Mouse (Mus musculus) spleen, postnatal 14 days (tissue): Measurements from ENCODE around the gene Klhl21.
"Not testable (repeated sequence)": the region's sequence is repeated elsewhere in the genome, so short reads cannot be mapped to it uniquely, and the experiment has no call there.

Experiments
- DNase-seq, 2 experiments: peaks; one replicate each; pipeline ENCODE4 v3.0.0; 2021 to 2022; ENCODE audit warnings: low spot score in 2 of 2

The Klhl21 gene

GRCm38 (mm10) chr4:152021568-152022097, 13.0 kb downstream of the Klhl21 start:
- DNase-seq = no peak

GRCm38 (mm10) chr4:152022506-152022905, 13.9 kb downstream of the Klhl21 start:
- DNase-seq = no peak

DNA sequence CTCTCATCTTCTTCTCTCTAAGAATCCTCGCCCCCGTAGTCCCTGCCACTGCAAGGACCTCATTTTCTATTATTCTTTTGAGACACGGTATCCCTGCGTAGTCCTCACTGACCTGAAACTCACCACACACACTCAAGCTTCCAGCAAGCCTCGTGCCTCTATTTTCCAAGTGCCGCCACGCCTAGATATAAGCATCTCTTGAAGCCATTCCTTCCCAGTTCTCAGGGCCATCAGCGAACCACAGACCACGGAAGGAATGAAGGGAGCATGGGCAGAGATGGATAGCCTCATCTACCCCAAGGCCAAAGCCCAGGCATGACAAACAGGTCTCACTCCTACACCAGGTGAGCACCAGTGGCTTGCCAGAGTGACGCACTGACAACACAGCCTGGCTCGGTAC, 15.9 kb downstream of the Klhl21 start:
- DNase-seq = no peak

- DNase-seq = no peak
These were observed 18.3 kb downstream of the Klhl21 start for GRCm38 (mm10) chr4:152026751-152027508.

DNA sequence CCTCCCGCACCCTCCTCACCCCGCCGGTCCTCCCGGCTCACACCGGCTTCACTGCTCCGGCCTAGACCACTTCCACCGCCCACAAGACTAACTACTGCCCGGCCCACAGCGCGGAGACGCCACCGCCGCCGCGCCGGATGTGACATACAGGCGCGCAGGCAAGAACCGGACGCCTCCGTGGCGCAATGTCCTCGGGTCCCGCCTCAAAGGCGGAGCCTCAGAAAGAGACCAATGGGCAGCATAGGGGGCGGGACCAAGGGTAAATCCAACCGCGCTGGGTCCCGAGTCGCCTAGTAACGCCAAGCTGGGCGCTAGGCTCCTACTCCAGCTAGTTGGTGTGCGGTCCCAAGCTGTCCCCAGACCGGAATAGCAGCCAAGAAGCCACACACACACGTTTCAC, 18.9 kb downstream of the Klhl21 start, which contains the start of gene Zbtb48:
Zbtb48 (minus strand) TSS at position 148 of the 400 bp plus-strand sequence.
- DNase-seq = peak; percentile 86 to 92

- no peak for DNase-seq
These were observed 19.9 kb downstream of the Klhl21 start for GRCm38 (mm10) chr4:152028456-152028855.

GRCm38 (mm10) chr4:152029087-152029486, 20.5 kb downstream of the Klhl21 start:
- no peak for DNase-seq

DNA sequence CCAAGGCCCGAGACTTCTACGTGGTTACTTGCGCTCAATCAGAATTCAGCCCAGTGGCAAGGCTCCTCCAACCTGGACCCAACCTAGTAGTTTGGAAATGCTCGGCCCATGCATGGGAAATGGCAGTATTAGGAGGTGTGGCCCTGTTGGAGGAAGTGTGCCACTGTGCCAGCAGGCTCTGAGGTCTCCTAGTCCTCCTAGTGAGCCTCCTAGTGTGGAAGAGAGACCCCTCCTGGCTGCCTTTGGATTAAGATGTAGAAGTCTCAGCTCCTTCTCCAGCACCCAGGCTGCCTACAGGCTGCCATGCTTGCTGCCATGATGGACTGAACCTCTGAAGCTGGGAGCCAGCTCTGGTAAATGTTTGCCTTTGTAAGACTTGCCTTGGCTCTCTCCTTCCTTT, 21.4 kb downstream of the Klhl21 start:
- DNase-seq = no peak

- DNase-seq = no peak
These were observed 24.3 kb downstream of the Klhl21 start for GRCm38 (mm10) chr4:152032922-152033321.

- not testable (repeated sequence) for DNase-seq
These were observed 27.9 kb downstream of the Klhl21 start for GRCm38 (mm10) chr4:152036464-152036863.

- DNase-seq = no peak
These were observed 29.8 kb downstream of the Klhl21 start, which contains the start of gene Tas1r1 for GRCm38 (mm10) chr4:152038225-152038984. Gene Tas1r1 (minus strand): TSS chr4:152038568.

- DNase-seq = peak; percentile 88 to 95
These were observed 30.6 kb downstream of the Klhl21 start, which contains the start of gene Nol9 for GRCm38 (mm10) chr4:152038985-152039830. Gene Nol9 (plus strand): TSS chr4:152039321.

DNA sequence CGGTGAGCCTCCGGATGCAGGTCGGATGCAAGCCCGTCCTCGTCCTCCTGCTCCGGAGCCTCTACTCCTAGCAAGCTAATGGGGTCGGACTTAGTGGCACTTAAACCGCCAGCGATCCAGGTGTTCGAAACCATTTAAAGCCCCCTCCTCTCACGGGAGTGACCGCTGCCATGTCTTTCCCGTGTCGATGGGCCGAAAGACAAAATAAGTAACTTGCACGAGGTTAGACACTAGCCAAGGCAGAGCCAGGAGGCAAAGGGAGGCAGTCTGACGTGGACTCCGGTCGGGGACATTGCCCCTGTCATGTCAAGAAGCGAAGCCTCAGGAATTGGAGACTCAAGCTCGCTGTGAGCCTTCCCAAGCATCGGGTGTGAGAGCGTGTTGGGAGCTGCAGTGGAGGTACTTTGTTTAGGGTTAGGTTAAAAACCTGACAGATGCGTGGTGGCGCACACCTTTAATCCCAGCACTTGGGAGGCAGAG, 31.3 kb downstream of the Klhl21 start:
- DNase-seq = no peak

DNA sequence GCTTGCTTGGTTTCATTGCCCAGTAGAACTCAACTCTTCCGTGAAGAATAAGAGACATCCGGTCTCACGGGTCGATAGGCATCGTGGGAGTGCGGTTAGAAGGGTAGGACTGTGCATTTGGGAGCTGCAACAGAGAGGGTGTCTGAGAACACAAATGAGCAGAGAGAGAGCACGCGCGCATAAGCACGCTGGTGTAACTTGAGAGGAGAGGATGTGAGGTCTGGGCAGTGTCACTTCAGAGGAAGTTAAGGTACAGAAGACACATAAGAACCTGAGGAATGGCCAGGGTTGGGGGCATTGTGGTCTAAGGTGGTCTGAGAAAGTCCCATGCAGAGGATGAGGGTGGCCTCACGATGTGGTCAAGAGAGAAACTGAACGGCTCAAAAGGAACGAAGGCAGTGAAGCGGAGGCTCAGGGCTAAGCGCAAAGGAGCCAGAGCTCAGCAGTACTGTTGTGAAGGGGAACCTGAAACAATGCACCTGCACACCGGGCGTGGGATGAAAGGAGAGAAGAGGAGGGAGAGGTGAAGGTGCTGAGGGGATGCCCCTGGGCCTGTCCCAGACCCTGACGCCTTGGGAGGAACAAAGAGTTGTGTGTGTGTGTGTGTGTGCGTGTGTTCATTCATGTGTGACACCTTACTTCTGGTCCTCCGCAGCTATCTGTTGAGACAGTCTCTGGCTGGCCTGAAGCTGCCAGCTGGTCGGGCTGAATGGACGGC, 33.5 kb downstream of the Klhl21 start:
- DNase-seq = no peak

- no peak for DNase-seq
These were observed 34.6 kb downstream of the Klhl21 start for GRCm38 (mm10) chr4:152043171-152043570.

- DNase-seq = no peak
These were observed 36.0 kb downstream of the Klhl21 start for GRCm38 (mm10) chr4:152044609-152045008.

DNA sequence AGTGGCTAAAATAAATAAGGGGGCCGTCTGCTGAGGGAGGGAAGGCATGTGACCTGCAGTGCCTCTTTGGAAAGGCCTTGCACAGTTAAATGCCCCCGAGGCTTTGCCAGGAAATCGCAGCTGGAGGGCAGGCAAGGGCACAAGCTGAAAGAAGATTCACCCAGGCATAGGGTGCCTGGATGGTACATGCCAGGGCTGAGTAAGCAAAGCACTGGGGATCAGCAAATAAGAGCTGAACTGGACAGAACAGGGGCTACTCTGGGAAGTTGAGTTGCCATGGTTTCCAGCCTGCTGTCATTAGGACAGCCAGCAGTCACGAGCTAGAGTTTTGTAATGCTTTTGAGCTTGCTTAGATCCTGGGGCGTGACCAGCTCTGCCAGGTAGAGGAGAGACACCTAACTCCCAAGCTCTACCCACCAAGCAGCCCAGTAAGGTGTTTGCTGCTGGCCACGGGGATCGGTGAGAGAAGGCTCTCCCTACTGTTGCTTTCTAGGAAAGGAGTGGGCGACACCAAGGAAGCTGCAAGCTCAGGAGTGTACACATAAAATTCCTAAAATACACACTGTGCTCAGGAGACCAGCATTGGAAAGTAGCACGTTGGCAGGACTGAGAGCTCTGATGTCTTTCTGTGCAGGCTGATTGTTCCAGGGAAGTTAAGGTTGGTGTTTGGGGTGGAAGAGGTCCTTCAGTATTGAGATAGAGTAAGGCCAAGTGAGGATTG, 53.9 kb downstream of the Klhl21 start:
- DNase-seq = no peak

DNA sequence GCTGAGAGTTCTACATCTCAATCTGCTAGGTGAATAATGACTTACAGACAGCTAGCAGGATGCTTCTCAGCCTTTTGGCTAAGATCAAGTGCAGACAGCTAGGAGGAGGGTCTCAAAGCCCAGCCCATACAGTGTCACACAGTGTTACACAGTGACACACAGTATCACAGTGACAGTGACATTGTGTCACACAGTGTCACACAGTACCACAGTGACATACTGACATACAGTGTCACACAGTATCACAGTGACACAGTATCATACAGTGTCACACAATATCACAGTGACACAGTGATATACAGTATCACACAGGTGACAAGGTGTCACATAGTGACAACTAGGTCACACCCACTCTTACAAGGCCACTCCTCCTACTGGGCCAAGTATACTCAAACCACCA, 58.7 kb downstream of the Klhl21 start:
- no peak for DNase-seq
